ENCODE assay signal across 25 mouse cellular contexts in the genomic region with DNA sequence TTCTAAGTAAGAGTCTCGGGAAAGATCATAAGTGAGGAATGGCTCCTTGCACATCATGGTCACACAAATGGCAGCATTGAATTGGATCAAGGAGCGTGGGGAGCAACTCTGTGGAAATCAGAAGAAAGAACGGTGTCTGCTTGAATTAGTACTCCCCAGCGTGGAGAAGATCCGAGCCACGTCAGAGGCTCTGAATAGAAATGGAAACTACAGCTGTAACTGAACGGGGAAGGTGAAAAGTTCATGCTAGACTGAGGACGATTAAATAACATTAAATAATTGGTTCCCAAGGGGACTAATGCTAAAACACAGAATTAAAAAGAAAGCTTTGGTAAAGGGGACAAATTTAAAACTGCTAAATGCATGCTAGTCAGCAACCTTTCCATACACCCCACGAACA. TPM values are rescaled to one million over a fixed set of nuclear protein-coding genes. Genes with fewer than 3 reads are reported as not detected.
A peak's percentile ranks its signal among the peaks of the same experiment; 100 is the strongest.
DNase-seq lines count a peak whose midpoint lies in the region; ATAC-seq and TF ChIP-seq lines count a peak whose summit lies in the region.
"Had no signal": no experiment of that assay in that cellular context is flagged by ENCODE, and none has a peak within 500 bp of the region (broad histone marks: within the 10 kb centered on the region; RNA-seq: fewer than 3 reads in every experiment).

No protein-coding gene starts in this region.

- no peak for TF ChIP-seq CTCF in lung, postnatal 0 days (IDR thresholded peaks at IDR 0.05)

- intact Hi-C loops in gastrocnemius, postnatal 36 days (cut with DNase I) = no loop called here

- ATAC-seq in heart, embryonic 16.5 days (replicated peaks; ENCODE audit: extremely low read depth, insufficient read depth, low FRiP score) = no peak
- no peak for ATAC-seq in heart, embryonic 12.5 days (ENCODE audit: insufficient number of reproducible peaks, low FRiP score)
- no peak for ATAC-seq in lung, postnatal 0 days
- ATAC-seq: activated CD4-positive, CD25-positive, alpha-beta regulatory T cell, adult 4 months; forebrain, embryonic 15.5 days; midbrain, embryonic 16.5 days had no signal

- no peaks in the 10 kb centered on the region for H3K9me3 ChIP-seq in heart, embryonic 16.5 days (replicated peaks; ENCODE audit: control insufficient read depth, low read length)
- no peaks in the 10 kb centered on the region for H3K9me3 ChIP-seq in heart, embryonic 12.5 days (replicated peaks)
- no peaks in the 10 kb centered on the region for H3K9me3 ChIP-seq in lung, postnatal 0 days (ENCODE audit: low read length)
- H3K9me3 ChIP-seq: embryonic facial prominence, embryonic 15.5 days; forebrain, embryonic 15.5 days; hindbrain, embryonic 12.5 days; liver, embryonic 13.5 days; lung, embryonic 15.5 days; neural tube, embryonic 15.5 days had no signal

- DNase-seq in gastrocnemius, adult 18-20 months (ENCODE audit: low spot score) = peak; percentile 44
- DNase-seq in gastrocnemius, postnatal 36 days = no peak
- DNase-seq in lung, postnatal 0 days (ENCODE audit: low spot score) = no peak
- DNase-seq in lung, postnatal 36 days = no peak
- DNase-seq in splenic B cell, adult 2 months (ENCODE audit: low read depth, low spot score) = peak; percentile 56
- no peak for DNase-seq in adrenal gland, postnatal 25 days
- DNase-seq: adrenal gland, adult 8-10 months; embryo, embryonic 11 days; kidney, adult 11 months; liver, embryonic 13.5 days; thymus, adult 2 months; thymus, postnatal 4 days had no signal

- 57% methylated on average over 9 of the region's 9 CpGs for WGBS in heart, embryonic 16.5 days
- 82% methylated on average over 9 of the region's 9 CpGs for WGBS in heart, embryonic 12.5 days
- WGBS in lung, postnatal 0 days = 71% methylated on average over 9 of the region's 9 CpGs

- no peaks in the 10 kb centered on the region for H3K36me3 ChIP-seq in heart, embryonic 16.5 days (ENCODE audit: control insufficient read depth, insufficient read depth)
- H3K36me3 ChIP-seq in heart, embryonic 12.5 days = no peaks in the 10 kb centered on the region
- no peaks in the 10 kb centered on the region for H3K36me3 ChIP-seq in lung, postnatal 0 days (ENCODE audit: insufficient read depth, low read length)
- no peaks in the 10 kb centered on the region for H3K36me3 ChIP-seq in splenic B cell, adult 2 months (ENCODE audit: control insufficient read depth, insufficient read depth, low read length, poor library complexity, severe bottlenecking)
- H3K36me3 ChIP-seq: embryonic facial prominence, embryonic 15.5 days; forebrain, embryonic 15.5 days; hindbrain, embryonic 12.5 days; liver, embryonic 13.5 days; lung, embryonic 15.5 days; neural tube, embryonic 15.5 days had no signal

- H3K4me2 ChIP-seq in heart, embryonic 16.5 days (ENCODE audit: low read depth, low read length) = no peak overlapping the region
- H3K4me2 ChIP-seq in heart, embryonic 12.5 days = no peak overlapping the region
- H3K4me2 ChIP-seq in lung, postnatal 0 days (replicated peaks; ENCODE audit: low read depth, low read length) = no peak overlapping the region
- H3K4me2 ChIP-seq: embryonic facial prominence, embryonic 15.5 days; forebrain, embryonic 15.5 days; hindbrain, embryonic 12.5 days; liver, embryonic 13.5 days; lung, embryonic 15.5 days; neural tube, embryonic 15.5 days had no signal

- H3K4me3 ChIP-seq in heart, embryonic 16.5 days (ENCODE audit: low read length) = no peak overlapping the region
- H3K4me3 ChIP-seq in heart, embryonic 12.5 days = no peak overlapping the region
- no peak overlapping the region for H3K4me3 ChIP-seq in lung, postnatal 0 days (ENCODE audit: low read depth, low read length)
- H3K4me3 ChIP-seq: embryonic facial prominence, embryonic 15.5 days; forebrain, embryonic 15.5 days; hindbrain, embryonic 12.5 days; liver, embryonic 13.5 days; lung, embryonic 15.5 days; myocyte; neural tube, embryonic 15.5 days had no signal

- TF ChIP-seq EP300 in lung, postnatal 0 days (IDR thresholded peaks at IDR 0.05) = no peak

- H3K27ac ChIP-seq in heart, embryonic 16.5 days (ENCODE audit: low read length) = peak overlapping the region; percentile 66
- no peak overlapping the region for H3K27ac ChIP-seq in heart, embryonic 12.5 days (ENCODE audit: poor library complexity, severe bottlenecking)
- peak overlapping the region; percentile 54 for H3K27ac ChIP-seq in lung, postnatal 0 days (ENCODE audit: low read length)
- H3K27ac ChIP-seq: embryonic facial prominence, embryonic 15.5 days; forebrain, embryonic 15.5 days; hindbrain, embryonic 12.5 days; kidney, postnatal 0 days; liver, embryonic 13.5 days; lung, embryonic 15.5 days; macrophage; neural tube, embryonic 15.5 days; stomach, postnatal 0 days had no signal

- no peaks in the 10 kb centered on the region for H3K27me3 ChIP-seq in heart, embryonic 16.5 days (ENCODE audit: control insufficient read depth, insufficient read depth, low read length)
- no peaks in the 10 kb centered on the region for H3K27me3 ChIP-seq in heart, embryonic 12.5 days (replicated peaks)
- no peaks in the 10 kb centered on the region for H3K27me3 ChIP-seq in lung, postnatal 0 days (replicated peaks; ENCODE audit: insufficient read depth, low read length)
- no peaks in the 10 kb centered on the region for H3K27me3 ChIP-seq in splenic B cell, adult 2 months (ENCODE audit: control insufficient read depth, insufficient read depth, low read length, poor library complexity, severe bottlenecking)
- H3K27me3 ChIP-seq: embryonic facial prominence, embryonic 15.5 days; forebrain, embryonic 15.5 days; hindbrain, embryonic 12.5 days; liver, embryonic 13.5 days; lung, embryonic 15.5 days; neural tube, embryonic 15.5 days had no signal

- H3K9ac ChIP-seq in heart, embryonic 16.5 days (ENCODE audit: low read length) = no peak overlapping the region
- no peak overlapping the region for H3K9ac ChIP-seq in heart, embryonic 12.5 days
- H3K9ac ChIP-seq in lung, postnatal 0 days (replicated peaks; ENCODE audit: low read depth) = no peak overlapping the region
- H3K9ac ChIP-seq: embryonic facial prominence, embryonic 15.5 days; forebrain, embryonic 15.5 days; hindbrain, embryonic 12.5 days; liver, embryonic 13.5 days; lung, embryonic 15.5 days; neural tube, embryonic 15.5 days had no signal

- peaks cover 30% of the 10 kb centered on the region for H3K4me1 ChIP-seq in heart, embryonic 16.5 days (ENCODE audit: control insufficient read depth, insufficient read depth, low read length)
- H3K4me1 ChIP-seq in heart, embryonic 12.5 days (replicated peaks) = peaks cover 14% of the 10 kb centered on the region
- peaks cover 15% of the 10 kb centered on the region for H3K4me1 ChIP-seq in lung, postnatal 0 days (ENCODE audit: insufficient read depth, low read depth, low read length)
- H3K4me1 ChIP-seq: hindbrain, embryonic 12.5 days; neural tube, embryonic 15.5 days had no signal

RNA-seq across cellular contexts. Expression of a gene that starts 50.6 kb away (rescaled TPM):
- 10 to 100 TPM; 20.5 to 26.7 TPM for total RNA-seq in gastrocnemius, adult 18-20 months (2021)
- 10 to 100 TPM; 29.7 to 33.0 TPM for total RNA-seq in gastrocnemius, postnatal 36 days (2021)
- 71.1 and 73.6 TPM in 2 replicates for polyA plus RNA-seq in heart, embryonic 16.5 days (2015; fragmentation: Nextera tagmentation; extraction: Ambion mirVana)
- polyA plus RNA-seq in heart, embryonic 12.5 days (2016; fragmentation: Nextera tagmentation; extraction: Ambion mirVana) = 52.0 and 59.0 TPM in 2 replicates
- 71.2 and 75.5 TPM in 2 replicates for polyA plus RNA-seq in lung, postnatal 0 days (2015; fragmentation: Nextera tagmentation; extraction: Ambion mirVana)
- total RNA-seq in adrenal gland, postnatal 25 days (2021) = 52.2 and 56.2 TPM in 2 replicates

Comparison
In these comparisons a context has a peak if more than half of its experiments do, and no peak if none do; other contexts are left out.
1. DNase-seq: peak in gastrocnemius, adult 18-20 months (single experiment) and splenic B cell, adult 2 months (single experiment); none in gastrocnemius, postnatal 36 days (0 of 2), lung, postnatal 0 days (single experiment), lung, postnatal 36 days (single experiment) and adrenal gland, postnatal 25 days (single experiment).